ENCODE assay signal across 33 mouse cellular contexts in the genomic region with DNA sequence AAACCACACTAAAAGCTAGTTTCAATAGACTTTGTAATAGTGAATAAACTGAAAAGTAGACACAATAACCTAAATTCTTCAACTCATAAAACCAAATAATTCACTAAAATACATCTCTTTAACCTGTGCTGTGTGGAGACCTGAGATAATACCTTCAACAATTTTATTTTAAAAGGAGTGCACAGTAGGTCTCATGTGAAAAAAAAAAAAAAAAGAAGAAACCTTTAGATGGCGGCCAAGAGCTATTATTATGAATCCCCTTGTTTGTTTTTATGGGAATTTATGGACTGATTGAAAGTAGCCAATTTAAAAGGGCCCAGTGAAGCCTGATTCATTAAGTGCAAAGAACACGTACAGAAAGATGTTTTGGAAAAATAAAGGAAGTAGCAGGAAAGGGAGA. TPM values are rescaled to one million over a fixed set of nuclear protein-coding genes. Genes with fewer than 3 reads are reported as not detected.
"Had no signal": no experiment of that assay in that cellular context is flagged by ENCODE, and none has a peak within 500 bp of the region (broad histone marks: within the 10 kb centered on the region; RNA-seq: fewer than 3 reads in every experiment).

No protein-coding gene starts in this region.

- H3K36me3 ChIP-seq: embryonic facial prominence, embryonic 10.5 days; embryonic facial prominence, embryonic 12.5 days; embryonic facial prominence, embryonic 13.5 days; embryonic facial prominence, embryonic 15.5 days; forebrain, embryonic 10.5 days; forebrain, embryonic 12.5 days; forebrain, embryonic 15.5 days; heart, embryonic 10.5 days had no signal

- H3K9ac ChIP-seq: embryonic facial prominence, embryonic 12.5 days; embryonic facial prominence, embryonic 13.5 days; embryonic facial prominence, embryonic 15.5 days; forebrain, embryonic 12.5 days; forebrain, embryonic 13.5 days; forebrain, embryonic 15.5 days had no signal

- H3K27ac ChIP-seq: embryonic facial prominence, embryonic 10.5 days; embryonic facial prominence, embryonic 12.5 days; embryonic facial prominence, embryonic 13.5 days; embryonic facial prominence, embryonic 15.5 days; forebrain, embryonic 10.5 days; forebrain, embryonic 12.5 days; forebrain, embryonic 13.5 days; forebrain, embryonic 15.5 days; gastrocnemius, adult 2 months; heart, adult 2 months; heart, embryonic 10.5 days had no signal

- H3K4me2 ChIP-seq: embryonic facial prominence, embryonic 12.5 days; embryonic facial prominence, embryonic 13.5 days; embryonic facial prominence, embryonic 15.5 days; forebrain, embryonic 12.5 days; forebrain, embryonic 13.5 days; forebrain, embryonic 15.5 days had no signal

- H3K4me3 ChIP-seq: embryonic facial prominence, embryonic 10.5 days; embryonic facial prominence, embryonic 12.5 days; embryonic facial prominence, embryonic 13.5 days; embryonic facial prominence, embryonic 15.5 days; erythroblast, embryonic 14.5 days; forebrain, embryonic 10.5 days; forebrain, embryonic 12.5 days; forebrain, embryonic 13.5 days; forebrain, embryonic 15.5 days; gastrocnemius, adult 2 months; heart, adult 2 months; heart, embryonic 10.5 days had no signal

- H3K27me3 ChIP-seq: embryonic facial prominence, embryonic 12.5 days; embryonic facial prominence, embryonic 13.5 days; embryonic facial prominence, embryonic 15.5 days; forebrain, embryonic 12.5 days; forebrain, embryonic 13.5 days; forebrain, embryonic 15.5 days had no signal

- DNase-seq: cerebellum, adult 9-10 months; cerebellum, adult 9-11 months; cerebellum, postnatal 10 days; cerebellum, postnatal 14 days; cerebellum, postnatal 25 days; cerebellum, postnatal 36 days; embryo, embryonic 11 days; gastrocnemius, adult 2 months; gastrocnemius, postnatal 10 days; gastrocnemius, postnatal 14 days; gastrocnemius, postnatal 25 days; gastrocnemius, postnatal 36 days; heart, adult 11 months; heart, adult 18-20 months; heart, adult 2 months had no signal

- ATAC-seq: forebrain, embryonic 13.5 days; forebrain, embryonic 14.5 days; forebrain, embryonic 15.5 days; forebrain, embryonic 16.5 days had no signal

- H3K9me3 ChIP-seq: embryonic facial prominence, embryonic 10.5 days; embryonic facial prominence, embryonic 12.5 days; embryonic facial prominence, embryonic 13.5 days; embryonic facial prominence, embryonic 15.5 days; forebrain, embryonic 10.5 days; forebrain, embryonic 12.5 days; forebrain, embryonic 13.5 days; forebrain, embryonic 15.5 days; heart, embryonic 10.5 days had no signal

- H3K4me1 ChIP-seq: embryonic facial prominence, embryonic 12.5 days; embryonic facial prominence, embryonic 13.5 days; embryonic facial prominence, embryonic 15.5 days; forebrain, embryonic 13.5 days; forebrain, embryonic 15.5 days; heart, embryonic 10.5 days had no signal

RNA-seq across cellular contexts. Expression of gene Itgb8, which starts 31.4 kb away (rescaled TPM):
- total RNA-seq: common myeloid progenitor, adult 5-6 weeks; granulocyte monocyte progenitor cell, adult 5-6 weeks had no signal
- polyA plus RNA-seq: erythroblast, embryonic 14.5 days had no signal

RNA-seq across cellular contexts. Expression of gene Macc1, which starts 44.0 kb away (rescaled TPM):
- total RNA-seq: common myeloid progenitor, adult 5-6 weeks; gastrocnemius, adult 18-20 months; gastrocnemius, adult 2 months; gastrocnemius, adult 8-10 months; gastrocnemius, postnatal 10 days; gastrocnemius, postnatal 14 days; gastrocnemius, postnatal 25 days; gastrocnemius, postnatal 36 days; gastrocnemius, postnatal 4 days; granulocyte monocyte progenitor cell, adult 5-6 weeks; heart, adult 18-20 months; heart, adult 2 months; heart, adult 8-10 months had no signal
- polyA plus RNA-seq: erythroblast, embryonic 14.5 days; forebrain, embryonic 13.5 days; forebrain, embryonic 14.5 days; forebrain, embryonic 15.5 days; forebrain, embryonic 16.5 days; heart, adult 2 months had no signal
